Mouse (Mus musculus): ENCODE results near the gene Lonrf3. TPM values are rescaled to one million over a fixed set of nuclear protein-coding genes. Genes with fewer than 3 reads are reported as not detected.
A peak's percentile ranks its signal among the peaks of the same experiment; 100 is the strongest.

Lonrf3 gene
- 2.9 and 3.7 TPM in 2 replicates for polyA plus RNA-seq (2012; rRNA removed)

- Histone ChIP-seq H3K4me3 (replicated peaks; ENCODE audit: extremely low read depth, low read depth, low read length) (peak within 1 kb of the TSS; percentile 59), H3K4me1 (ENCODE audit: control insufficient read depth, insufficient read depth, low read length) (peaks cover 3% of the 10 kb centered on the region)
- DNase-seq = peak; percentile 73
- TF ChIP-seq POLR2A (IDR thresholded peaks at IDR 0.05; ENCODE audit: borderline replicate concordance, extremely low read depth, low read depth, low read length) (peak; percentile 86), CTCF (IDR thresholded peaks at IDR 0.05; ENCODE audit: insufficient read depth, low read length) (no peak)
- 30% methylated on average over 68 of the region's 68 CpGs for WGBS
Observed at GRCm38 (mm10) chrX:36328271-36329039, at the start of gene Lonrf3. Gene Lonrf3, plus strand, starts transcription at chrX:36328353.

- no peaks in the 10 kb centered on the region for H3K4me1 ChIP-seq (ENCODE audit: control insufficient read depth, insufficient read depth, low read length)
- TF ChIP-seq CTCF (IDR thresholded peaks at IDR 0.05; ENCODE audit: insufficient read depth, low read length) (no peak), POLR2A (IDR thresholded peaks at IDR 0.05; ENCODE audit: borderline replicate concordance, extremely low read depth, low read depth, low read length) (no peak)
- WGBS = 30% methylated on average over 1 of the region's 1 CpGs
- DNase-seq = no peak
- no peak overlapping the region for H3K4me3 ChIP-seq (replicated peaks; ENCODE audit: extremely low read depth, low read depth, low read length)
Observed at GRCm38 (mm10) chrX:36278750-36279149, 49.4 kb upstream of the Lonrf3 start.

- H3K4me3 ChIP-seq (replicated peaks; ENCODE audit: extremely low read depth, low read depth, low read length) = no peak overlapping the region
- DNase-seq = no peak
- 61% methylated on average over 3 of the region's 3 CpGs for WGBS
- TF ChIP-seq CTCF (IDR thresholded peaks at IDR 0.05; ENCODE audit: insufficient read depth, low read length) (no peak), POLR2A (IDR thresholded peaks at IDR 0.05; ENCODE audit: borderline replicate concordance, extremely low read depth, low read depth, low read length) (no peak)
- no peaks in the 10 kb centered on the region for H3K4me1 ChIP-seq (ENCODE audit: control insufficient read depth, insufficient read depth, low read length)
Observed at GRCm38 (mm10) chrX:36311420-36311819, 16.7 kb upstream of the Lonrf3 start.

- Histone ChIP-seq H3K4me1 (ENCODE audit: control insufficient read depth, insufficient read depth, low read length) (peaks cover 3% of the 10 kb centered on the region), H3K4me3 (replicated peaks; ENCODE audit: extremely low read depth, low read depth, low read length) (peak overlapping the region; percentile 59)
- 27% methylated on average over 20 of the region's 20 CpGs for WGBS
- TF ChIP-seq CTCF (IDR thresholded peaks at IDR 0.05; ENCODE audit: insufficient read depth, low read length) = no peak
- no peak for TF ChIP-seq POLR2A (IDR thresholded peaks at IDR 0.05; ENCODE audit: borderline replicate concordance, extremely low read depth, low read depth, low read length)
- DNase-seq = peak; percentile 38
Observed at GRCm38 (mm10) chrX:36327491-36328255, 480 bp upstream of the Lonrf3 start.

GRCm38 (mm10) chrX:36329040-36329649 is 992 bp downstream of the Lonrf3 start:
- DNase-seq = peak; percentile 33
- 31% methylated on average over 66 of the region's 66 CpGs for WGBS
- no peak for TF ChIP-seq CTCF (IDR thresholded peaks at IDR 0.05; ENCODE audit: insufficient read depth, low read length)
- TF ChIP-seq POLR2A (IDR thresholded peaks at IDR 0.05; ENCODE audit: borderline replicate concordance, extremely low read depth, low read depth, low read length) = no peak
- H3K4me1 ChIP-seq (ENCODE audit: control insufficient read depth, insufficient read depth, low read length) = peaks cover 3% of the 10 kb centered on the region
- H3K4me3 ChIP-seq (replicated peaks; ENCODE audit: extremely low read depth, low read depth, low read length) = peak overlapping the region; percentile 70

- H3K4me1 ChIP-seq (ENCODE audit: control insufficient read depth, insufficient read depth, low read length) = peaks cover 3% of the 10 kb centered on the region
- peak; percentile 65 for DNase-seq
- TF ChIP-seq CTCF (IDR thresholded peaks at IDR 0.05; ENCODE audit: insufficient read depth, low read length) = no peak
- no peak for TF ChIP-seq POLR2A (IDR thresholded peaks at IDR 0.05; ENCODE audit: borderline replicate concordance, extremely low read depth, low read depth, low read length)
- H3K4me3 ChIP-seq (replicated peaks; ENCODE audit: extremely low read depth, low read depth, low read length) = peak overlapping the region; percentile 70
- WGBS = 28% methylated on average over 40 of the region's 44 CpGs
Observed at GRCm38 (mm10) chrX:36329849-36330411, 1.8 kb downstream of the Lonrf3 start.

GRCm38 (mm10) chrX:36352446-36352845 is 24.3 kb downstream of the Lonrf3 start:
- Histone ChIP-seq H3K4me3 (replicated peaks; ENCODE audit: extremely low read depth, low read depth, low read length) (no peak overlapping the region), H3K4me1 (ENCODE audit: control insufficient read depth, insufficient read depth, low read length) (no peaks in the 10 kb centered on the region)
- WGBS = 41% methylated on average over 3 of the region's 3 CpGs
- no peak for DNase-seq
- no peak for TF ChIP-seq POLR2A (IDR thresholded peaks at IDR 0.05; ENCODE audit: borderline replicate concordance, extremely low read depth, low read depth, low read length)
- no peak for TF ChIP-seq CTCF (IDR thresholded peaks at IDR 0.05; ENCODE audit: insufficient read depth, low read length)

- no peak overlapping the region for H3K4me3 ChIP-seq (replicated peaks; ENCODE audit: extremely low read depth, low read depth, low read length)
- DNase-seq = no peak
- no peaks in the 10 kb centered on the region for H3K4me1 ChIP-seq (ENCODE audit: control insufficient read depth, insufficient read depth, low read length)
- TF ChIP-seq POLR2A (IDR thresholded peaks at IDR 0.05; ENCODE audit: borderline replicate concordance, extremely low read depth, low read depth, low read length) (no peak), CTCF (IDR thresholded peaks at IDR 0.05; ENCODE audit: insufficient read depth, low read length) (no peak)
Observed at GRCm38 (mm10) chrX:36385340-36385739, 57.2 kb downstream of the Lonrf3 start.

- Histone ChIP-seq H3K4me3 (replicated peaks; ENCODE audit: extremely low read depth, low read depth, low read length) (no peak overlapping the region), H3K4me1 (ENCODE audit: control insufficient read depth, insufficient read depth, low read length) (no peaks in the 10 kb centered on the region)
- WGBS = 56% methylated on average over 3 of the region's 3 CpGs
- no peak for DNase-seq
- no peak for TF ChIP-seq CTCF (IDR thresholded peaks at IDR 0.05; ENCODE audit: insufficient read depth, low read length)
- TF ChIP-seq POLR2A (IDR thresholded peaks at IDR 0.05; ENCODE audit: borderline replicate concordance, extremely low read depth, low read depth, low read length) = no peak
Observed at GRCm38 (mm10) chrX:36389971-36390370, 61.8 kb downstream of the Lonrf3 start.
